Mouse (Mus musculus) midbrain, postnatal 0 days (tissue): ENCODE results near the gene Lyz1. TPM values are rescaled to one million over a fixed set of nuclear protein-coding genes. Genes with fewer than 3 reads are reported as not detected.

Source experiments
- ATAC-seq: fragments of 200-750 bp; cut with Nextera tagmentation; 2 replicates; pipeline ENCODE4 v1.8.0; 2017; ENCODE audit warnings: moderate number of reproducible peaks, mild to moderate bottlenecking, moderate TSS enrichment, moderate library complexity; ENCODE audit not compliant: low FRiP score
- DNase-seq: peaks from one replicate; pipeline ENCODE4 v3.0.0-alpha.2; 2015; ENCODE audit warnings: low spot score
- H3K27ac ChIP-seq: fragments of 300-500 bp; sonication (generic); 2 replicates; pipeline ENCODE4 v1.5.1; 2014; ENCODE audit warnings: low read depth, mild to moderate bottlenecking, low read length, mixed read lengths
- H3K27me3 ChIP-seq: fragments of 300-500 bp; sonication (generic); 2 replicates; pipeline ENCODE4 v1.6.1; 2014; ENCODE audit warnings: low read length, control low read depth, mixed read lengths; ENCODE audit not compliant: insufficient read depth
- H3K36me3 ChIP-seq: fragments of 300-500 bp; sonication (generic); 2 replicates; pipeline ENCODE4 v1.6.1; 2014; ENCODE audit warnings: low read length, control low read depth, mixed read lengths; ENCODE audit not compliant: insufficient read depth
- H3K4me1 ChIP-seq: fragments of 300-500 bp; sonication (generic); 2 replicates; pipeline ENCODE4 v1.6.1; 2014; ENCODE audit warnings: mild to moderate bottlenecking, control low read depth, antibody characterized with exemption, low read length, mixed read lengths; ENCODE audit not compliant: insufficient read depth
- H3K4me2 ChIP-seq: fragments of 300-500 bp; sonication (generic); 2 replicates; pipeline ENCODE4 v1.6.1; 2014; ENCODE audit warnings: low read depth, mild to moderate bottlenecking, low read length, mixed read lengths; ENCODE audit not compliant: poor library complexity, severe bottlenecking
- H3K4me3 ChIP-seq: fragments of 300-500 bp; sonication (generic); 2 replicates; pipeline ENCODE4 v1.5.1; 2014; ENCODE audit warnings: low read depth, mild to moderate bottlenecking, low read length, moderate library complexity
- H3K9ac ChIP-seq: fragments of 300-500 bp; sonication (generic); replicated peaks from 2 replicates; pipeline ENCODE4 v1.6.1; 2014; ENCODE audit warnings: mild to moderate bottlenecking, low read length, moderate library complexity, mixed read lengths; ENCODE audit not compliant: poor library complexity, severe bottlenecking
- H3K9me3 ChIP-seq: fragments of 300-500 bp; sonication (generic); 2 replicates; pipeline ENCODE4 v1.6.1; 2016; ENCODE audit warnings: low read length, control low read depth
- CTCF ChIP-seq: IDR thresholded peaks from 2 replicates; pipeline ENCODE4 v1.5.1; 2016; ENCODE audit warnings: antibody characterized with exemption, mild to moderate bottlenecking
- WGBS: fragments of 180-500 bp; shearing (Covaris S2); extraction: QIAGEN DNeasy Blood & Tissue Kit; methylation state at CpG from one replicate; pipeline ENCODE4 v1.1.7; 2014; 5-methylcytosine and 5-hydroxymethylcytosine counted together
- polyA plus RNA-seq: library from polyadenylated mRNA; unstranded; fragments of >200 nt; fragmentation: Nextera tagmentation; extraction: Ambion mirVana; gene quantifications from 2 replicates; pipeline ENCODE4 v1.2.1, GENCODE M21; 2015
- total RNA-seq: library from RNA; depleted of rRNA; stranded (reverse); fragments of >200 nt; gene quantifications from 2 replicates; pipeline ENCODE4 v1.2.3, GENCODE M21; 2014

Lyz1 gene
- total and polyA plus RNA-seq, 2 experiments from 2014 or later, result not detected

- Histone ChIP-seq H3K27ac (no peak overlapping the region), H3K27me3 (no peaks in the 10 kb centered on the region), H3K9me3 (no peaks in the 10 kb centered on the region), H3K4me2 (no peak overlapping the region), H3K36me3 (no peaks in the 10 kb centered on the region), H3K4me1 (no peaks in the 10 kb centered on the region), H3K4me3 (no peak overlapping the region), H3K9ac (no peak overlapping the region)
- DNase-seq, result no peak
- TF ChIP-seq CTCF, result no peak
- no peak for ATAC-seq
- WGBS, result 91% methylated on average over 7 of the region's 7 CpGs
Measured at GRCm38 (mm10) chr10:117323782-117324181, 31.1 kb upstream of the Lyz1 start.

DNA sequence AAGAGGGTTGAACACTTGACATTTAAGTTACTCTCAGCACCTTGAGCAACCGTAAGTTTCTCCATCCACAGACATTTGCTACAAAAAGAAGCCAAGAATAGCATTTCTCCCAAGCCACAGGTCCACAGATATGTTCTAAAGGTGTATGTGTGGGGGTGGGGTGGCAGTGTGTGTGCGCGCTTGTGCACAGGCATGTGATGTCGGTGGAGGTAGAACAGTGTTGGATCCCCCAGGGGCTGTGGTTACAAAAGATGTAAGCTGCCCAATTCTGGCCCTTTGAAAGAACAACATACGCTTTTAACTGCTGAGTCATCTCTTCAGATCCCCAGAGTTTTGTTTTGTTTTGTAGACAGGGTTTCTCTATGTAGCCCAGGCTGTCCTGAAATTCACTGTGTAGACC, 30.0 kb upstream of the Lyz1 start:
- no peaks in the 10 kb centered on the region for H3K4me1 ChIP-seq
- H3K4me3 ChIP-seq, result no peak overlapping the region
- H3K27ac ChIP-seq, result no peak overlapping the region
- H3K9me3 ChIP-seq, result no peaks in the 10 kb centered on the region
- no peak overlapping the region for H3K4me2 ChIP-seq
- 90% methylated on average over 5 of the region's 5 CpGs for WGBS
- no peak for DNase-seq
- no peak for TF ChIP-seq CTCF
- no peak for ATAC-seq
- H3K9ac ChIP-seq, result no peak overlapping the region
- no peaks in the 10 kb centered on the region for H3K27me3 ChIP-seq
- H3K36me3 ChIP-seq, result no peaks in the 10 kb centered on the region

GRCm38 (mm10) chr10:117320571-117320981, 27.9 kb upstream of the Lyz1 start:
- Histone ChIP-seq H3K4me1 (no peaks in the 10 kb centered on the region), H3K27me3 (no peaks in the 10 kb centered on the region), H3K27ac (no peak overlapping the region), H3K9me3 (no peaks in the 10 kb centered on the region), H3K4me3 (no peak overlapping the region), H3K9ac (no peak overlapping the region), H3K36me3 (no peaks in the 10 kb centered on the region), H3K4me2 (no peak overlapping the region)
- 62% methylated on average over 3 of the region's 3 CpGs for WGBS
- ATAC-seq (no peak), DNase-seq (no peak)
- no peak for TF ChIP-seq CTCF

DNA sequence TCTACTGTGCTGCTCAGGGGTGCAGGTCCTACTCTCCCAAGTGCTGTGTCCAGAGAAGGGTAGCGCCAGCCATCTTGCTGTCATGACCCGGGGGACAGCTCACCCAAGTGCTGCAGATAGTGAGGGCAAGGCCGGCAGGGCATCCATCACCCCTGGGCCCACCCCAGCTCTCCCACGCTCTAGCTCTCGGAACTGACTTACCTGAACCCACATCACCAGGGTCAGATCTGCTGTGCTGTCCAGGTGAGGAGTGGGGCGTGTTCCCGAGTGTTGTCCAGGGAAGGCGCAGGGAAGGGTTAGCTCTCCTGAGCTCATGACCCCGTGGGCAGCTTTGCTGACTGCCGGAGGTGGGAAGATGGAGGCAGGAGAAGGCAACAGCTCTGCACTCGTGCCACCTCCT, 23.7 kb upstream of the Lyz1 start:
- H3K27ac ChIP-seq, result no peak overlapping the region
- no peaks in the 10 kb centered on the region for H3K4me1 ChIP-seq
- H3K27me3 ChIP-seq, result no peaks in the 10 kb centered on the region
- ATAC-seq, result no peak
- no peak overlapping the region for H3K9ac ChIP-seq
- no peak overlapping the region for H3K4me3 ChIP-seq
- H3K4me2 ChIP-seq, result no peak overlapping the region
- no peaks in the 10 kb centered on the region for H3K36me3 ChIP-seq
- 92% methylated on average over 11 of the region's 11 CpGs for WGBS
- no peak for TF ChIP-seq CTCF
- no peaks in the 10 kb centered on the region for H3K9me3 ChIP-seq
- DNase-seq, result no peak

GRCm38 (mm10) chr10:117313133-117313532, 20.5 kb upstream of the Lyz1 start:
- no peaks in the 10 kb centered on the region for H3K9me3 ChIP-seq
- no peaks in the 10 kb centered on the region for H3K36me3 ChIP-seq
- H3K4me3 ChIP-seq, result no peak overlapping the region
- DNase-seq, result no peak
- no peaks in the 10 kb centered on the region for H3K4me1 ChIP-seq
- no peaks in the 10 kb centered on the region for H3K27me3 ChIP-seq
- no peak overlapping the region for H3K4me2 ChIP-seq
- 95% methylated on average over 2 of the region's 2 CpGs for WGBS
- ATAC-seq, result no peak
- TF ChIP-seq CTCF, result no peak
- H3K27ac ChIP-seq, result no peak overlapping the region
- no peak overlapping the region for H3K9ac ChIP-seq

GRCm38 (mm10) chr10:117312168-117312567, 19.5 kb upstream of the Lyz1 start:
- DNase-seq (no peak), ATAC-seq (no peak)
- WGBS, result 80% methylated on average over 8 of the region's 8 CpGs
- H3K4me3 ChIP-seq, result no peak overlapping the region
- H3K36me3 ChIP-seq, result no peaks in the 10 kb centered on the region
- TF ChIP-seq CTCF, result no peak
- H3K4me1 ChIP-seq, result no peaks in the 10 kb centered on the region
- H3K27me3 ChIP-seq, result no peaks in the 10 kb centered on the region
- no peak overlapping the region for H3K9ac ChIP-seq
- H3K4me2 ChIP-seq, result no peak overlapping the region
- H3K9me3 ChIP-seq, result no peaks in the 10 kb centered on the region
- H3K27ac ChIP-seq, result no peak overlapping the region
